Mouse (Mus musculus): ENCODE results near the gene Elp1. TPM values are rescaled to one million over a fixed set of nuclear protein-coding genes. Genes with fewer than 3 reads are reported as not detected.

The Elp1 gene
- total and polyA plus RNA-seq, 3 experiments, result 4.0 to 52.5 (median 44.4) TPM

- DNase-seq (ENCODE audit: low spot score) (no peak), ATAC-seq (ENCODE audit: extremely low read depth, insufficient number of reproducible peaks, low FRiP score, poor library complexity, severe bottlenecking) (no peak)
- TF ChIP-seq POLR2AphosphoS5 (IDR thresholded peaks at IDR 0.05; ENCODE audit: insufficient replicate concordance, low read depth, low read length), result no peak
- TF ChIP-seq GATA1 (IDR thresholded peaks at IDR 0.05; ENCODE audit: borderline replicate concordance, low read length), result no peak
- no peak for TF ChIP-seq CTCF (IDR thresholded peaks at IDR 0.05; ENCODE audit: low read depth, low read length)
- no peak for TF ChIP-seq GATA2 (IDR thresholded peaks at IDR 0.05; ENCODE audit: borderline replicate concordance, low read depth, low read length)
- no peak for TF ChIP-seq TAL1 (conservative IDR thresholded peaks at IDR 0.05; ENCODE audit: low read depth, low read length)
- Histone ChIP-seq H3K36me3 (replicated peaks) (peaks cover 94% of the 10 kb centered on the region), H3K4me1 (ENCODE audit: insufficient read depth, low read depth, low read length) (no peaks in the 10 kb centered on the region; the same call in 1 of the 2 replicates), H3K4me3 (ENCODE audit: low read depth, low read length) (no peak overlapping the region), H3K9me3 (replicated peaks) (no peaks in the 10 kb centered on the region), H3K27me3 (ENCODE audit: insufficient read depth, low read length) (no peaks in the 10 kb centered on the region)
Observed at GRCm38 (mm10) chr4:56767861-56768284, 34.3 kb downstream of the Elp1 start.

GRCm38 (mm10) chr4:56757693-56758092 lies 44.4 kb downstream of the Elp1 start:
- H3K4me3 ChIP-seq (ENCODE audit: low read depth, low read length), result no peak overlapping the region
- DNase-seq (ENCODE audit: low spot score) (no peak), ATAC-seq (ENCODE audit: extremely low read depth, insufficient number of reproducible peaks, low FRiP score, poor library complexity, severe bottlenecking) (no peak)
- peaks cover 93% of the 10 kb centered on the region for H3K36me3 ChIP-seq (replicated peaks)
- H3K27me3 ChIP-seq (ENCODE audit: insufficient read depth, low read length), result no peaks in the 10 kb centered on the region
- TF ChIP-seq CTCF (IDR thresholded peaks at IDR 0.05; ENCODE audit: low read depth, low read length) (no peak), TAL1 (conservative IDR thresholded peaks at IDR 0.05; ENCODE audit: low read depth, low read length) (no peak), GATA2 (IDR thresholded peaks at IDR 0.05; ENCODE audit: borderline replicate concordance, low read depth, low read length) (no peak), GATA1 (IDR thresholded peaks at IDR 0.05; ENCODE audit: borderline replicate concordance, low read length) (no peak), POLR2AphosphoS5 (IDR thresholded peaks at IDR 0.05; ENCODE audit: insufficient replicate concordance, low read depth, low read length) (no peak)
- no peaks in the 10 kb centered on the region for H3K4me1 ChIP-seq (ENCODE audit: insufficient read depth, low read depth, low read length)
- H3K9me3 ChIP-seq (replicated peaks), result no peaks in the 10 kb centered on the region

GRCm38 (mm10) chr4:56756966-56757600 lies 45.0 kb downstream of the Elp1 start:
- Histone ChIP-seq H3K36me3 (replicated peaks) (peaks cover 88% of the 10 kb centered on the region), H3K27me3 (ENCODE audit: insufficient read depth, low read length) (no peaks in the 10 kb centered on the region), H3K9me3 (replicated peaks) (no peaks in the 10 kb centered on the region), H3K4me1 (ENCODE audit: insufficient read depth, low read depth, low read length) (no peaks in the 10 kb centered on the region), H3K4me3 (ENCODE audit: low read depth, low read length) (no peak overlapping the region)
- ATAC-seq (ENCODE audit: extremely low read depth, insufficient number of reproducible peaks, low FRiP score, poor library complexity, severe bottlenecking) (no peak), DNase-seq (ENCODE audit: low spot score) (no peak)
- TF ChIP-seq GATA1 (IDR thresholded peaks at IDR 0.05; ENCODE audit: borderline replicate concordance, low read length) (no peak), TAL1 (conservative IDR thresholded peaks at IDR 0.05; ENCODE audit: low read depth, low read length) (no peak), POLR2AphosphoS5 (IDR thresholded peaks at IDR 0.05; ENCODE audit: insufficient replicate concordance, low read depth, low read length) (no peak), GATA2 (IDR thresholded peaks at IDR 0.05; ENCODE audit: borderline replicate concordance, low read depth, low read length) (no peak), CTCF (IDR thresholded peaks at IDR 0.05; ENCODE audit: low read depth, low read length) (no peak)

- H3K4me3 ChIP-seq (ENCODE audit: low read depth, low read length), result no peak overlapping the region
- H3K9me3 ChIP-seq (replicated peaks), result no peaks in the 10 kb centered on the region
- peaks cover 90% of the 10 kb centered on the region for H3K36me3 ChIP-seq (replicated peaks)
- DNase-seq (ENCODE audit: low spot score), result no peak
- no peaks in the 10 kb centered on the region for H3K4me1 ChIP-seq (ENCODE audit: insufficient read depth, low read depth, low read length)
- TF ChIP-seq GATA2 (IDR thresholded peaks at IDR 0.05; ENCODE audit: borderline replicate concordance, low read depth, low read length) (no peak), TAL1 (conservative IDR thresholded peaks at IDR 0.05; ENCODE audit: low read depth, low read length) (no peak), POLR2AphosphoS5 (IDR thresholded peaks at IDR 0.05; ENCODE audit: insufficient replicate concordance, low read depth, low read length) (no peak), GATA1 (IDR thresholded peaks at IDR 0.05; ENCODE audit: borderline replicate concordance, low read length) (no peak), CTCF (IDR thresholded peaks at IDR 0.05; ENCODE audit: low read depth, low read length) (no peak)
- no peak for ATAC-seq (ENCODE audit: extremely low read depth, insufficient number of reproducible peaks, low FRiP score, poor library complexity, severe bottlenecking)
- no peaks in the 10 kb centered on the region for H3K27me3 ChIP-seq (ENCODE audit: insufficient read depth, low read length)
Observed at GRCm38 (mm10) chr4:56756021-56756420, 46.1 kb downstream of the Elp1 start.

GRCm38 (mm10) chr4:56747456-56747855 lies 54.7 kb downstream of the Elp1 start:
- H3K36me3 ChIP-seq (replicated peaks), result peaks cover 87% of the 10 kb centered on the region
- no peaks in the 10 kb centered on the region for H3K27me3 ChIP-seq (ENCODE audit: insufficient read depth, low read length)
- H3K4me3 ChIP-seq (ENCODE audit: low read depth, low read length), result no peak overlapping the region
- ATAC-seq (ENCODE audit: extremely low read depth, insufficient number of reproducible peaks, low FRiP score, poor library complexity, severe bottlenecking) (no peak), DNase-seq (ENCODE audit: low spot score) (no peak)
- no peaks in the 10 kb centered on the region for H3K9me3 ChIP-seq (replicated peaks)
- H3K4me1 ChIP-seq (ENCODE audit: insufficient read depth, low read depth, low read length), result no peaks in the 10 kb centered on the region
- TF ChIP-seq CTCF (IDR thresholded peaks at IDR 0.05; ENCODE audit: low read depth, low read length) (no peak), TAL1 (conservative IDR thresholded peaks at IDR 0.05; ENCODE audit: low read depth, low read length) (no peak), POLR2AphosphoS5 (IDR thresholded peaks at IDR 0.05; ENCODE audit: insufficient replicate concordance, low read depth, low read length) (no peak), GATA1 (IDR thresholded peaks at IDR 0.05; ENCODE audit: borderline replicate concordance, low read length) (no peak), GATA2 (IDR thresholded peaks at IDR 0.05; ENCODE audit: borderline replicate concordance, low read depth, low read length) (no peak)

- H3K27me3 ChIP-seq (ENCODE audit: insufficient read depth, low read length), result no peaks in the 10 kb centered on the region
- no peak for ATAC-seq (ENCODE audit: extremely low read depth, insufficient number of reproducible peaks, low FRiP score, poor library complexity, severe bottlenecking)
- no peak overlapping the region for H3K4me3 ChIP-seq (ENCODE audit: low read depth, low read length)
- no peaks in the 10 kb centered on the region for H3K9me3 ChIP-seq (replicated peaks)
- no peaks in the 10 kb centered on the region for H3K4me1 ChIP-seq (ENCODE audit: insufficient read depth, low read depth, low read length)
- H3K36me3 ChIP-seq (replicated peaks), result peaks cover 78% of the 10 kb centered on the region
- TF ChIP-seq CTCF (IDR thresholded peaks at IDR 0.05; ENCODE audit: low read depth, low read length) (no peak), GATA1 (IDR thresholded peaks at IDR 0.05; ENCODE audit: borderline replicate concordance, low read length) (no peak), TAL1 (conservative IDR thresholded peaks at IDR 0.05; ENCODE audit: low read depth, low read length) (no peak), GATA2 (IDR thresholded peaks at IDR 0.05; ENCODE audit: borderline replicate concordance, low read depth, low read length) (no peak), POLR2AphosphoS5 (IDR thresholded peaks at IDR 0.05; ENCODE audit: insufficient replicate concordance, low read depth, low read length) (no peak)
- DNase-seq (ENCODE audit: low spot score), result no peak
Observed at GRCm38 (mm10) chr4:56746345-56746744, 55.8 kb downstream of the Elp1 start.
